Mouse (Mus musculus) spleen, postnatal 10 days (tissue): Measurements from ENCODE around the gene Dock2.

Source experiments
- DNase-seq, 2 experiments: peaks; one replicate each; pipeline ENCODE4 v3.0.0; 2021 to 2022; ENCODE audit warnings: low spot score in 2 of 2

Dock2 gene

GRCm38 (mm10) chr11:34528006-34528405, 255.7 kb downstream of the Dock2 start:
- DNase-seq = no peak

GRCm38 (mm10) chr11:34527238-34527637, 256.5 kb downstream of the Dock2 start:
- DNase-seq = no peak

GRCm38 (mm10) chr11:34525096-34525891, 258.4 kb downstream of the Dock2 start:
- DNase-seq = no peak

GRCm38 (mm10) chr11:34524586-34524985, 259.1 kb downstream of the Dock2 start:
- DNase-seq = no peak

GRCm38 (mm10) chr11:34518566-34518965, 265.1 kb downstream of the Dock2 start:
- no peak for DNase-seq

- no peak for DNase-seq
These were observed 266.7 kb downstream of the Dock2 start for GRCm38 (mm10) chr11:34516971-34517370.

GRCm38 (mm10) chr11:34515301-34515700, 268.4 kb downstream of the Dock2 start:
- DNase-seq = no peak

- DNase-seq = no peak
These were observed 277.3 kb downstream of the Dock2 start for GRCm38 (mm10) chr11:34506390-34506789.

- no peak for DNase-seq
These were observed 284.0 kb downstream of the Dock2 start for GRCm38 (mm10) chr11:34499663-34500062.

- DNase-seq = no peak
These were observed 289.0 kb downstream of the Dock2 start for GRCm38 (mm10) chr11:34494682-34495081.

GRCm38 (mm10) chr11:34492986-34493385, 290.7 kb downstream of the Dock2 start:
- no peak for DNase-seq

- no peak for DNase-seq
These were observed 291.5 kb downstream of the Dock2 start for GRCm38 (mm10) chr11:34492223-34492622.

- no peak for DNase-seq
These were observed 294.1 kb downstream of the Dock2 start for GRCm38 (mm10) chr11:34489548-34489947.

GRCm38 (mm10) chr11:34479301-34479700, 304.4 kb downstream of the Dock2 start:
- DNase-seq = no peak

GRCm38 (mm10) chr11:34469792-34470191, 313.9 kb downstream of the Dock2 start:
- no peak for DNase-seq

- DNase-seq = no peak
These were observed 315.1 kb downstream of the Dock2 start for GRCm38 (mm10) chr11:34468571-34468970.

- no peak for DNase-seq
These were observed 316.6 kb downstream of the Dock2 start for GRCm38 (mm10) chr11:34467056-34467455.

GRCm38 (mm10) chr11:34449944-34450343, 333.7 kb downstream of the Dock2 start:
- DNase-seq = no peak

- peak in 1 of 2 experiments; percentile 25 for DNase-seq
These were observed 335.8 kb downstream of the Dock2 start for GRCm38 (mm10) chr11:34447891-34448290.

GRCm38 (mm10) chr11:34438429-34438828, 345.3 kb downstream of the Dock2 start:
- no peak for DNase-seq

GRCm38 (mm10) chr11:34437446-34437845, 346.2 kb downstream of the Dock2 start:
- no peak for DNase-seq

- no peak for DNase-seq
These were observed 351.7 kb downstream of the Dock2 start for GRCm38 (mm10) chr11:34431978-34432377.

GRCm38 (mm10) chr11:34431371-34431770, 352.3 kb downstream of the Dock2 start:
- no peak for DNase-seq

GRCm38 (mm10) chr11:34430940-34431339, 352.8 kb downstream of the Dock2 start:
- DNase-seq = no peak
